Mouse (Mus musculus) spleen, adult 2 months (tissue): Measurements from ENCODE around the gene Plekha6. TPM values are rescaled to one million over a fixed set of nuclear protein-coding genes. Genes with fewer than 3 reads are reported as not detected.

Experiments used
- DNase-seq, 2 experiments: peaks; one replicate each; pipeline versions ENCODE4 v3.0.0 to v3.0.0-alpha.2; 2012 to 2021; ENCODE audit warnings: low spot score in 2 of 2, low read depth in 1 of 2
- H3K27ac ChIP-seq: fragments of 200-500 bp; 2 replicates; pipeline ENCODE4 v1.5.1; 2012; ENCODE audit warnings: low read length, inconsistent platforms; ENCODE audit not compliant: insufficient read depth
- H3K27me3 ChIP-seq: fragments of 200-500 bp; 2 replicates; pipeline ENCODE4 v1.6.1; 2012; ENCODE audit warnings: mild to moderate bottlenecking, moderate library complexity, low read length, inconsistent platforms; ENCODE audit not compliant: control insufficient read depth, insufficient read depth
- H3K36me3 ChIP-seq: fragments of 200-500 bp; 2 replicates; pipeline ENCODE4 v1.6.1; 2012; ENCODE audit warnings: mild to moderate bottlenecking, low read length, inconsistent platforms; ENCODE audit not compliant: control insufficient read depth, insufficient read depth
- H3K4me1 ChIP-seq: fragments of 200-500 bp; 2 replicates; pipeline ENCODE4 v1.6.1; 2011; ENCODE audit warnings: inconsistent platforms; ENCODE audit not compliant: control insufficient read depth, insufficient read depth, insufficient read length
- H3K4me3 ChIP-seq: fragments of 200-500 bp; 2 replicates; pipeline ENCODE4 v1.5.1; 2011; ENCODE audit warnings: mild to moderate bottlenecking, inconsistent platforms; ENCODE audit not compliant: insufficient read depth, insufficient read length; ENCODE audit errors: extremely low read depth
- CTCF ChIP-seq: fragments of 200-500 bp; IDR thresholded peaks from 2 replicates; pipeline ENCODE4 v1.5.1; 2011; ENCODE audit warnings: mild to moderate bottlenecking, inconsistent platforms; ENCODE audit not compliant: insufficient read depth, insufficient read length, insufficient replicate concordance; ENCODE audit errors: extremely low read depth
- POLR2A ChIP-seq: fragments of 200-500 bp; IDR thresholded peaks from 2 replicates; pipeline ENCODE4 v1.6.1; 2011; ENCODE audit warnings: low read depth, low read length, inconsistent platforms
- WGBS: fragments of 180-500 bp; shearing (Covaris S2); methylation state at CpG from one replicate; pipeline ENCODE4 v1.1.7; 2018; 5-methylcytosine and 5-hydroxymethylcytosine counted together
- polyA plus RNA-seq: library from polyadenylated mRNA; depleted of rRNA; stranded (reverse); fragments of >200 nt; gene quantifications from 2 replicates; pipeline ENCODE4 v1.2.3, GENCODE M21; 2012

Gene Plekha6
- polyA plus RNA-seq, 1 experiment: 26.0 TPM

GRCm38 (mm10) chr1:133280537-133280936 lies 116.5 kb downstream of the Plekha6 start:
- H3K27me3 ChIP-seq: no peaks in the 10 kb centered on the region
- 77% methylated on average over 2 of the region's 2 CpGs for WGBS
- no peaks in the 10 kb centered on the region for H3K4me1 ChIP-seq
- no peak for DNase-seq
- H3K36me3 ChIP-seq: no peaks in the 10 kb centered on the region
- no peak overlapping the region for H3K27ac ChIP-seq
- no peak overlapping the region for H3K4me3 ChIP-seq
- TF ChIP-seq CTCF (no peak), POLR2A (no peak)

- WGBS: 86% methylated on average over 7 of the region's 7 CpGs
- Histone ChIP-seq H3K4me1 (no peaks in the 10 kb centered on the region), H3K4me3 (no peak overlapping the region), H3K27me3 (no peaks in the 10 kb centered on the region), H3K36me3 (no peaks in the 10 kb centered on the region), H3K27ac (no peak overlapping the region)
- TF ChIP-seq POLR2A (no peak), CTCF (no peak)
- DNase-seq: no peak
Measured at GRCm38 (mm10) chr1:133285907-133286306, 121.9 kb downstream of the Plekha6 start.

- H3K36me3 ChIP-seq: no peaks in the 10 kb centered on the region
Measured at GRCm38 (mm10) chr1:133287051-133287450, 123.0 kb downstream of the Plekha6 start.

GRCm38 (mm10) chr1:133287880-133288279 lies 123.9 kb downstream of the Plekha6 start:
- Histone ChIP-seq H3K4me1 (no peaks in the 10 kb centered on the region), H3K36me3 (no peaks in the 10 kb centered on the region), H3K27ac (no peak overlapping the region), H3K4me3 (no peak overlapping the region), H3K27me3 (no peaks in the 10 kb centered on the region)
- DNase-seq: no peak
- 91% methylated on average over 12 of the region's 12 CpGs for whole genome bisulfite sequencing
- TF ChIP-seq POLR2A (no peak), CTCF (no peak)

More at GRCm38 (mm10) chr1:133287051-133287450, 123.0 kb downstream of the Plekha6 start:
- DNase-seq: no peak
- no peaks in the 10 kb centered on the region for H3K4me1 ChIP-seq
- no peak for TF ChIP-seq POLR2A
- no peak for TF ChIP-seq CTCF
- H3K27me3 ChIP-seq: no peaks in the 10 kb centered on the region
- H3K4me3 ChIP-seq: no peak overlapping the region
- no peak overlapping the region for H3K27ac ChIP-seq
- 90% methylated on average over 4 of the region's 4 CpGs for WGBS

GRCm38 (mm10) chr1:133291888-133292287 lies 127.9 kb downstream of the Plekha6 start:
- Histone ChIP-seq H3K27me3 (no peaks in the 10 kb centered on the region), H3K36me3 (no peaks in the 10 kb centered on the region), H3K4me1 (no peaks in the 10 kb centered on the region), H3K4me3 (no peak overlapping the region), H3K27ac (no peak overlapping the region)
- no peak for DNase-seq
- TF ChIP-seq CTCF (no peak), POLR2A (no peak)
- whole genome bisulfite sequencing: 86% methylated on average over 6 of the region's 6 CpGs

- Histone ChIP-seq H3K36me3 (no peaks in the 10 kb centered on the region), H3K27ac (no peak overlapping the region), H3K4me1 (no peaks in the 10 kb centered on the region), H3K27me3 (no peaks in the 10 kb centered on the region), H3K4me3 (no peak overlapping the region)
- DNase-seq: no peak
- TF ChIP-seq POLR2A (no peak), CTCF (no peak)
Measured at GRCm38 (mm10) chr1:133292608-133293007, 128.6 kb downstream of the Plekha6 start.

GRCm38 (mm10) chr1:133296376-133296775 lies 132.4 kb downstream of the Plekha6 start:
- TF ChIP-seq POLR2A (no peak), CTCF (no peak)
- no peak for DNase-seq
- Histone ChIP-seq H3K27ac (no peak overlapping the region), H3K4me3 (no peak overlapping the region), H3K4me1 (no peaks in the 10 kb centered on the region), H3K36me3 (no peaks in the 10 kb centered on the region), H3K27me3 (no peaks in the 10 kb centered on the region)
- WGBS: 82% methylated on average over 9 of the region's 9 CpGs
